9 mouse cellular contexts compared by ENCODE assay signal in genomic region chr7:118254460-118254859, GRCm38 (mm10). TPM values are rescaled to one million over a fixed set of nuclear protein-coding genes. Genes with fewer than 3 reads are reported as not detected.
DNase-seq lines count a peak whose midpoint lies in the region; ATAC-seq and TF ChIP-seq lines count a peak whose summit lies in the region.
"Had no signal": no experiment of that assay in that cellular context is flagged by ENCODE, and none has a peak within 500 bp of the region (broad histone marks: within the 10 kb centered on the region; RNA-seq: fewer than 3 reads in every experiment).

No protein-coding gene starts in this region.

- peaks cover 32% of the 10 kb centered on the region for H3K4me1 ChIP-seq in heart, embryonic 16.5 days (ENCODE audit: control insufficient read depth, insufficient read depth, low read length)
- H3K4me1 ChIP-seq in lung, adult 2 months (ENCODE audit: control insufficient read depth, insufficient read depth, low read length) = peaks cover 10% of the 10 kb centered on the region

- TF ChIP-seq POLR2A in brain, embryonic 14.5 days (IDR thresholded peaks at IDR 0.05; ENCODE audit: borderline replicate concordance, extremely low read depth, insufficient read depth, insufficient read length, poor library complexity, severe bottlenecking) = no peak
- no peak for TF ChIP-seq POLR2A in lung, adult 2 months (IDR thresholded peaks at IDR 0.05; ENCODE audit: borderline replicate concordance, extremely low read depth, low read depth, low read length)

- no peaks in the 10 kb centered on the region for H3K9me3 ChIP-seq in heart, embryonic 16.5 days (replicated peaks; ENCODE audit: control insufficient read depth, low read length)

- peak; percentile 62 for DNase-seq in gastrocnemius, adult 2 months
- DNase-seq in gastrocnemius, adult 8-10 months (ENCODE audit: low spot score in 2 of 2) = no peak
- DNase-seq in brain, embryonic 14.5 days (ENCODE audit: low read depth) = peak; percentile 71
- DNase-seq in layer of hippocampus, postnatal 14 days (ENCODE audit: low spot score in 2 of 2) = peak; percentile 26 to 31
- no peak for DNase-seq in lung, adult 2 months
- DNase-seq in kidney, postnatal 14 days = no peak
- DNase-seq in adrenal gland, adult 2 months = no peak

- no peak for TF ChIP-seq CTCF in gastrocnemius, adult 2 months (IDR thresholded peaks at IDR 0.05)
- no peak for TF ChIP-seq CTCF in brain, embryonic 14.5 days (IDR thresholded peaks at IDR 0.05; ENCODE audit: borderline replicate concordance, extremely low read depth, insufficient read depth, insufficient read length)
- no peak for TF ChIP-seq CTCF in lung, adult 2 months (IDR thresholded peaks at IDR 0.05; ENCODE audit: insufficient read depth, low read length)

- intact Hi-C loops in gastrocnemius, adult 2 months (cut with DNase I) = no loop called here

- H3K9ac ChIP-seq in heart, embryonic 16.5 days (ENCODE audit: low read length) = no peak overlapping the region

- H3K4me3 ChIP-seq in gastrocnemius, adult 2 months = no peak overlapping the region
- no peak overlapping the region for H3K4me3 ChIP-seq in heart, embryonic 16.5 days (ENCODE audit: low read length)
- H3K4me3 ChIP-seq in lung, adult 2 months (replicated peaks; ENCODE audit: extremely low read depth, low read depth, low read length) = no peak overlapping the region
- H3K4me3 ChIP-seq: erythroblast, embryonic 14.5 days had no signal

- H3K36me3 ChIP-seq in heart, embryonic 16.5 days (ENCODE audit: control insufficient read depth, insufficient read depth) = no peaks in the 10 kb centered on the region

- H3K27ac ChIP-seq in gastrocnemius, adult 2 months = peak overlapping the region; percentile 67
- peak overlapping the region; percentile 17; the same call in 1 of the 2 replicates for H3K27ac ChIP-seq in heart, embryonic 16.5 days (ENCODE audit: low read length)

- no peak overlapping the region for H3K4me2 ChIP-seq in heart, embryonic 16.5 days (ENCODE audit: low read depth, low read length)

- no peaks in the 10 kb centered on the region for H3K27me3 ChIP-seq in heart, embryonic 16.5 days (ENCODE audit: control insufficient read depth, insufficient read depth, low read length)

- ATAC-seq in heart, embryonic 16.5 days (replicated peaks; ENCODE audit: extremely low read depth, insufficient read depth, low FRiP score) = no peak

- 70% methylated on average over 8 of the region's 8 CpGs for WGBS in heart, embryonic 16.5 days
- 54% methylated on average over 8 of the region's 8 CpGs for WGBS in lung, adult 2 months

RNA-seq across cellular contexts. Expression of gene Smg1, which starts 11.0 kb away (rescaled TPM):
- 10 to 100 TPM; 31.1 to 32.6 TPM for total RNA-seq in gastrocnemius, adult 2 months (2021)
- 10 to 100 TPM; 21.4 to 34.1 (median 25.4) TPM for total RNA-seq in gastrocnemius, adult 8-10 months (2022)
- 49.9 and 65.0 TPM in 2 replicates for polyA plus RNA-seq in brain, embryonic 14.5 days (2012; rRNA removed)
- polyA plus RNA-seq in heart, embryonic 16.5 days (2015; fragmentation: Nextera tagmentation; extraction: Ambion mirVana) = 13.9 and 14.9 TPM in 2 replicates
- 10 to 100 TPM; 69.4 to 73.2 TPM for total RNA-seq in layer of hippocampus, postnatal 14 days (2021)
- 21.8 and 24.9 TPM in 2 replicates for polyA plus RNA-seq in lung, adult 2 months (2012; rRNA removed)
- total RNA-seq in adrenal gland, adult 2 months (2021) = 10 to 100 TPM; 29.9 to 44.5 TPM
- polyA plus RNA-seq in adrenal gland, adult 2 months (2012; rRNA removed) = 38.4 and 39.7 TPM in 2 replicates

Comparison
In these comparisons a context has a peak if more than half of its experiments do, and no peak if none do; other contexts are left out.
1. DNase-seq: peak in gastrocnemius, adult 2 months (single experiment), brain, embryonic 14.5 days (single experiment) and layer of hippocampus, postnatal 14 days (2 of 2); none in gastrocnemius, adult 8-10 months (0 of 2), lung, adult 2 months (single experiment), kidney, postnatal 14 days (single experiment) and adrenal gland, adult 2 months (single experiment).